Mouse (Mus musculus) CH12.LX (cell line): ENCODE measurements around the gene Myo1d. TPM values are rescaled to one million over a fixed set of nuclear protein-coding genes. Genes with fewer than 3 reads are reported as not detected.
A peak's percentile ranks its signal among the peaks of the same experiment; 100 is the strongest.

Source experiments
- DNase-seq: peaks from one replicate; pipeline ENCODE4 v3.0.0-alpha.2; 2013; ENCODE audit errors: extremely low read depth
- H3K27ac ChIP-seq: 2 replicates; pipeline ENCODE4 v1.5.1; 2012; ENCODE audit warnings: low read depth, mild to moderate bottlenecking, control low read depth, moderate library complexity; ENCODE audit not compliant: insufficient read depth
- H3K27me3 ChIP-seq: replicated peaks from 2 replicates; pipeline ENCODE3; 2012; ENCODE audit warnings: inconsistent platforms
- H3K36me3 ChIP-seq, 2 experiments: replicated peaks in 1 of 2; 2 replicates each; pipeline versions ENCODE3 to v1.6.1; 2012; ENCODE audit warnings: inconsistent platforms in 1 of 2, low read length in 1 of 2, mild to moderate bottlenecking in 1 of 2, mixed read lengths in 1 of 2, moderate library complexity in 1 of 2; ENCODE audit not compliant: control insufficient read depth in 1 of 2, insufficient read depth in 1 of 2
- H3K4me1 ChIP-seq, 2 experiments: 2 replicates each; pipeline ENCODE4 v1.6.1; 2012; ENCODE audit warnings: inconsistent platforms in 1 of 2, moderate library complexity in 1 of 2; ENCODE audit not compliant: insufficient read depth in 2 of 2, control insufficient read depth in 1 of 2
- H3K4me2 ChIP-seq: 2 replicates; pipeline ENCODE4 v1.6.1; 2012; ENCODE audit warnings: low read depth, mild to moderate bottlenecking, control low read depth; ENCODE audit not compliant: poor library complexity, insufficient read depth, severe bottlenecking
- H3K4me3 ChIP-seq, 3 experiments: fragments of 150-350 bp in 1 of 3; sonication (generic) in 1 of 3; replicated peaks in 1 of 3; 2 replicates each; pipeline versions ENCODE3 to v1.5.1; 2011 to 2012; ENCODE audit warnings: low read depth in 2 of 3, low read length in 2 of 3, mild to moderate bottlenecking in 2 of 3, moderate library complexity in 2 of 3, control low read depth in 1 of 3, improper control_type of control experiment in 1 of 3, inconsistent platforms in 1 of 3, mixed read lengths in 1 of 3; ENCODE audit not compliant: poor library complexity in 1 of 3
- H3K79me2 ChIP-seq: replicated peaks from 2 replicates; pipeline ENCODE4 v1.6.1; 2012; ENCODE audit warnings: mild to moderate bottlenecking, moderate library complexity; ENCODE audit not compliant: control insufficient read depth, poor library complexity, insufficient read depth, severe bottlenecking; ENCODE audit errors: extremely low read depth
- H3K9ac ChIP-seq: 2 replicates; pipeline ENCODE4 v1.6.1; 2012; ENCODE audit warnings: low read depth, mild to moderate bottlenecking, control low read depth, moderate library complexity; ENCODE audit not compliant: insufficient read depth
- H3K9me3 ChIP-seq: replicated peaks from 2 replicates; pipeline ENCODE3; 2012; ENCODE audit warnings: low read length, inconsistent platforms, mixed read lengths
- BHLHE40 ChIP-seq: IDR thresholded peaks from 2 replicates; pipeline ENCODE4 v1.6.1; 2011; ENCODE audit warnings: mild to moderate bottlenecking, low read depth, low read length, improper control_type of control experiment
- CHD1 ChIP-seq: IDR thresholded peaks from 2 replicates; pipeline ENCODE4 v1.6.1; 2012; ENCODE audit warnings: low read depth, low read length, improper control_type of control experiment, inconsistent platforms
- CHD2 ChIP-seq: IDR thresholded peaks from 2 replicates; pipeline ENCODE4 v1.6.1; 2011; ENCODE audit warnings: low read length, improper control_type of control experiment
- E2F4 ChIP-seq: IDR thresholded peaks from 2 replicates; pipeline ENCODE4 v1.6.1; 2011; ENCODE audit warnings: low read depth, low read length, improper control_type of control experiment; ENCODE audit not compliant: insufficient replicate concordance
- ELF1 ChIP-seq: IDR thresholded peaks from 2 replicates; pipeline ENCODE4 v1.6.1; 2014; ENCODE audit warnings: low read depth, mild to moderate bottlenecking, inconsistent platforms, low read length, improper control_type of control experiment
- EP300 ChIP-seq: IDR thresholded peaks from 2 replicates; pipeline ENCODE4 v1.6.1; 2011; ENCODE audit warnings: low read length, improper control_type of control experiment
- HCFC1 ChIP-seq: IDR thresholded peaks from 2 replicates; pipeline ENCODE4 v1.6.1; 2012; ENCODE audit warnings: low read depth, mild to moderate bottlenecking, inconsistent platforms, low read length, improper control_type of control experiment
- JUN ChIP-seq: IDR thresholded peaks from 2 replicates; pipeline ENCODE4 v1.6.1; 2011; ENCODE audit warnings: low read depth, mild to moderate bottlenecking, low read length, improper control_type of control experiment, moderate library complexity; ENCODE audit not compliant: insufficient read depth
- MAFK ChIP-seq: IDR thresholded peaks from 2 replicates; pipeline ENCODE4 v1.6.1; 2011; ENCODE audit warnings: low read length, improper control_type of control experiment; ENCODE audit not compliant: insufficient replicate concordance
- MAX ChIP-seq: IDR thresholded peaks from 2 replicates; pipeline ENCODE4 v1.6.1; 2011; ENCODE audit warnings: low read length, improper control_type of control experiment
- MAZ ChIP-seq: IDR thresholded peaks from 2 replicates; pipeline ENCODE4 v1.6.1; 2012; ENCODE audit warnings: low read depth, mild to moderate bottlenecking, inconsistent platforms, low read length, improper control_type of control experiment, moderate library complexity
- MEF2A ChIP-seq: IDR thresholded peaks from 2 replicates; pipeline ENCODE4 v1.6.1; 2014; ENCODE audit warnings: low read depth, mild to moderate bottlenecking, inconsistent platforms, low read length, improper control_type of control experiment, borderline replicate concordance
- MXI1 ChIP-seq: IDR thresholded peaks from 2 replicates; pipeline ENCODE4 v1.6.1; 2011; ENCODE audit warnings: mild to moderate bottlenecking, low read depth, low read length, improper control_type of control experiment
- MYC ChIP-seq: IDR thresholded peaks from 2 replicates; pipeline ENCODE4 v1.6.1; 2011; ENCODE audit warnings: low read depth, mild to moderate bottlenecking, improper control_type of control experiment, low read length
- POLR2A ChIP-seq: IDR thresholded peaks from 2 replicates; pipeline ENCODE4 v1.6.1; 2011; ENCODE audit warnings: low read depth, mild to moderate bottlenecking, improper control_type of control experiment, low read length
- RCOR1 ChIP-seq: conservative IDR thresholded peaks from 2 replicates; pipeline ENCODE4 v1.6.1; 2012; ENCODE audit warnings: low read depth, mild to moderate bottlenecking, inconsistent platforms, low read length, improper control_type of control experiment
- SIN3A ChIP-seq: IDR thresholded peaks from 2 replicates; pipeline ENCODE4 v1.6.1; 2012; ENCODE audit warnings: low read length, improper control_type of control experiment, inconsistent platforms
- TBP ChIP-seq: conservative IDR thresholded peaks from 2 replicates; pipeline ENCODE4 v1.6.1; 2011; ENCODE audit warnings: low read depth, low read length, improper control_type of control experiment
- ZMIZ1 ChIP-seq: IDR thresholded peaks from 2 replicates; pipeline ENCODE4 v1.6.1; 2012; ENCODE audit warnings: low read depth, mild to moderate bottlenecking, inconsistent platforms, low read length, improper control_type of control experiment
- ZNF384 ChIP-seq: IDR thresholded peaks from 2 replicates; pipeline ENCODE4 v1.6.1; 2012; ENCODE audit warnings: low read depth, low read length, improper control_type of control experiment, inconsistent platforms
- dilution Hi-C: fragments of 300-500 bp; cut with MboI; formaldehyde crosslinking; loops from 2 replicates; pipeline ENCODE4 v1.14.3; 2020; ENCODE audit warnings: low sequenced_read_pairs; ENCODE audit not compliant: extremely low pct_unique_long_range_greater_than_20kb, extremely low pct_ligation_motif_present
- in situ Hi-C: fragments of 300-500 bp; cut with MboI; formaldehyde crosslinking; loops from 3 replicates; pipeline ENCODE4 v1.14.3; 2019; ENCODE audit warnings: low sequenced_read_pairs, low pct_ligation_motif_present, low pct_unique_long_range_greater_than_20kb, mixed read lengths
- polyA plus RNA-seq: library from polyadenylated mRNA; unstranded; fragments of >175 nt; gene quantifications from 2 replicates; pipeline ENCODE4 v1.2.1, GENCODE M21; 2012; ENCODE audit warnings: low read depth; ENCODE audit not compliant: insufficient read length
- total RNA-seq, 2 experiments: library from RNA; depleted of rRNA; stranded (reverse); fragments of 300-350 nt in 1 of 2; fragments of >200 nt in 1 of 2; gene quantifications; 2 replicates each; pipeline ENCODE4 v1.2.3; 2012 to 2014

The Myo1d gene
- total and polyA plus RNA-seq, 3 experiments = 2.2 to 5.6 (median 2.9) TPM

DNA sequence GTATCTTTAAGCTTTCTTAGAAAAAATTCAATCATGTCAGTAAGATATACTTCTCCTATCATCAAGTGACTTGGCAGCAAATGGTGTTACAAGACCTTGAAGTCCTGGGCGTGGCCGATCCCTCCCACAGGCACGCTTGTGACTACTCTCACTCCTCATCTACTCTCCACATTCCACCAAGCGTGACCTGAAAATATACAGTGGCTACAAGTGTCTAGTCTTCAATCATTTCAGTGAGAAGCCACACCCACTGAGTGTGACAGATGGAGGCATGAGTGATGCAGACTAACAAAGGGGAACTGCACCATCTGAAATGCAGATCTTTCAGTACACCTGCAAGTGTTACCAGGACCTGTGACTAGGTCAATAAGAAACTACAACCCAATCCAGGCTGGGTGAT is 79.2 kb downstream of the Myo1d start:
- in situ Hi-C loops (no loop called here), dilution Hi-C loops (no loop called here)
- Histone ChIP-seq H3K27ac (no peak overlapping the region), H3K4me1 (peaks cover 13 to 37% of the 10 kb centered on the region in 2 experiments), H3K27me3 (no peaks in the 10 kb centered on the region), H3K4me3 (no peak overlapping the region), H3K79me2 (no peaks in the 10 kb centered on the region), H3K4me2 (no peak overlapping the region), H3K9ac (no peak overlapping the region), H3K9me3 (no peaks in the 10 kb centered on the region), H3K36me3 (peaks cover 0 to 2% of the 10 kb centered on the region in 2 experiments)
- peak; percentile 69 for DNase-seq
- TF ChIP-seq ZNF384 (no peak), SIN3A (no peak), MAZ (no peak), EP300 (no peak), MXI1 (peak; percentile 88), MAFK (no peak), RCOR1 (no peak), MYC (no peak), ELF1 (no peak), HCFC1 (no peak), BHLHE40 (peak; percentile 73), MAX (0 out of 2 replicates have a peak, but pooled peaks have one; percentile 30), POLR2A (no peak), CHD2 (no peak), ZMIZ1 (no peak), TBP (no peak), JUN (no peak)

DNA sequence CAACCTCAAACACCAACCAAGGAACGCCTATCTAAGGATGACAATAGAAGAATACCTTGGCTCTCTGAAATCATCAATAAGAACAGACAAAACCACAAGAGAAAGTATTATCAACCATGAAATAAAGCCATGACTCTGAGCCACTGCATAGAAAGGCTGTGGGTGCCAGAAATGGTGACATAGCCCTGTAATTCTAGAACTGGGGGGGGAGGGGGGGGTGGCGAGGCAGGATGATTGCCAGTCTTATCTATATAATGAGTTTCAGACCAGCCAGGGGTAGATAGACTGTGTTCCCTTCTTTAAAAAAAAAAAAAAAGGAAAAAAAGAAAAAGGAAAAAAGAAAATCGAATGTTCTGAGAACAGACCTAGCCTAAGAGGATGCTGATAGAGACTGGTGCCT is 81.1 kb downstream of the Myo1d start:
- Histone ChIP-seq H3K27ac (no peak overlapping the region), H3K4me1 (peaks cover 13 to 37% of the 10 kb centered on the region in 2 experiments), H3K4me3 (no peak overlapping the region), H3K79me2 (no peaks in the 10 kb centered on the region), H3K27me3 (no peaks in the 10 kb centered on the region), H3K9me3 (no peaks in the 10 kb centered on the region), H3K9ac (no peak overlapping the region), H3K4me2 (peak overlapping the region; percentile 10), H3K36me3 (peaks cover 0 to 2% of the 10 kb centered on the region in 2 experiments)
- TF ChIP-seq MEF2A (no peak), CHD1 (no peak), E2F4 (no peak)
- dilution Hi-C loops (no loop called here), in situ Hi-C loops (loop anchor here (5.0 to 10.0 kb wide), 2 partner anchors 86 to 114 kb away; partner anchors contain the start of genes Myo1d and Tmem98)
- DNase-seq = no peak
